Mouse (Mus musculus) right cerebral cortex, postnatal 10 days (tissue): ENCODE results near the gene Il20rb.
A peak's percentile ranks its signal among the peaks of the same experiment; 100 is the strongest.

Experiments
- DNase-seq, 2 experiments: peaks; one replicate each; pipeline ENCODE4 v3.0.0; 2021; ENCODE audit warnings: low spot score in 2 of 2

The Il20rb gene

DNA sequence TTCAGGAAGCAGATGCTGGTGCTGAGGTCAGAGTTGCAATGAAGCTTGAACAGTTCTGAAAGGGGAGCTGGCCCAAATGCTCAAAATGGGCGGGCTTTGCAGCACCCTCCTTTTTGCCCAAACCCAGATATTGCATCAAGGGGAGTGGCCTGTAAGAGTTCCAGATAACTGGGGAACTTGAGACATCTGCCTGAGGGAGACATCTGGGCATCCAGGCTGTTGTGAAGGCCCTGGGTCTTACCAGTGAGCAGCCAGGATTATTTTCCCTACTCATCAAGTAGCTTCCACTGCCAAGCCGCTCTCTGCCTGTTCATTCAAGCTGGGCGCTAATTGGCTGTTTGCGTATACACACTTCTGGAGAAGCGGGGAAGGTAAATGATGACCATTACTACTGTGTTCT is at the start of gene Il20rb:
Gene Il20rb (minus strand): TSS at position 358 of the 400 bp plus-strand sequence.
- DNase-seq: no peak

DNA sequence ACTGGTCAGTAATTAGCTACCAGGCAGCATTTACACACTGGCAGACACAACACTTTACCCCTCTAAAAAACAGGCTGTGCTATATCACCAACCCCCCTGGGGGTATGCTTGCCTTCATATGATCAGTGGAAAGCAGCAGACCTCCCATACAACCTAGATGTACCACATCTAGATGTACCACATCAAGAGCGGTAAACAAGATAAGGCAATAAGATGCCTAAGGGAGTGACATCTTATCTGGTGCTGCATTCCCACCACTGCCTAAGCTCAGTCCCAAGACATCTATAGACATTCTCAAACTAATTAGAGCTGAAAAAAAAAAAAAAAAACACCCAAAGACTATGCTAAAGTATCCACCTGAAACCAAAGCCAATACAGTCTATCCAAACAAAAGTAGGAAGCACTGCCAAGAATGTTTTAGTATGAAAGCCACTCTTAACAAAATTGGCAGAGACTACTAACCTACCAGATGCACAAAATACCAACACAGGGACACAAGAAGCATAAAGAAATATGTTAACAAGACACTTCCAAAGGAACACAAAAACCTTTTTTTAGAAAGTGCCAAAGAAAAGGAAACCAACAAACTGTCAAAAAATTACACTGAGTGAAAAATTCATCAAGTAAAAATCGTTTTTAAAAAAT is 49.2 kb upstream of the Il20rb start:
- DNase-seq: no peak

DNA sequence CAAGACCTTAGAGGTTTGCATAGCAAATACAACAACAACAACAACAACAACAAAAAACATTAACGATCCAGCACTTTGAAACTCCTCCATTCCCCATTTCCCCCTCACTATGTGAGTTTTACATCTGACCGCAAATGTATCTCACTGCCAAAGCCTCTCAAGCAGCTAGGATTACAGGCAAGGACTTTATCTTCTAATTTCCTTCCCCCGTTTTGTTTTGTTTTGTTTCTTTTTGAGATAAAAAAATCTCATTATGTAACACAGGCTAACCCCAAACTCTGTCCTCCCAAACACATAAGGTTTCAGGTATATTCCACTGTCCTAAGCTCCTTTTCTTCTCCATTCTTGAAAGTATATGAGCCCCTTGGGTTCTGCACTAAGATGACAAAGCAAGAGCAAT is 48.1 kb upstream of the Il20rb start:
- DNase-seq: no peak

- DNase-seq: no peak
Observed at GRCm38 (mm10) chr9:100532847-100533505, 46.4 kb upstream of the Il20rb start.

DNA sequence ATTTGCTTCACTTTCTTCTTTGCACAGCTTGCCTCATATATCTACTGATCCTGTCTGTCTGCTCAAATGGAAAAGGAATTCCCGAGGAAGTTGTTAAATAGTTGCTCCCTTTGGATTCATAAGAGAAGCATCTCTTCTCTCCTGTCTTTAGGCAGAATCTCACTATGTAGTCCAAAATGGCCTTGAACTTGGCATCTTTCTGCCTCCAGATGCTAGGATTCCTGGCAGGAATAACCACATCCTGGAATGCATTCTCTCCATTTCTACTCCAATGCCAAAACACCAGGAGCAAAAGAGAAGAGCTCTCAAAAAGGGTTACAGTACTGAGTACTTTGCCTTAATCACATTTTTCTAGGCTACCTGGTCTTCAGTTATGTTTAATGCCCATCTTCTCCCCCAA is 44.7 kb upstream of the Il20rb start:
- DNase-seq: no peak

- no peak for DNase-seq
Observed at GRCm38 (mm10) chr9:100525225-100525624, 38.6 kb upstream of the Il20rb start.

DNA sequence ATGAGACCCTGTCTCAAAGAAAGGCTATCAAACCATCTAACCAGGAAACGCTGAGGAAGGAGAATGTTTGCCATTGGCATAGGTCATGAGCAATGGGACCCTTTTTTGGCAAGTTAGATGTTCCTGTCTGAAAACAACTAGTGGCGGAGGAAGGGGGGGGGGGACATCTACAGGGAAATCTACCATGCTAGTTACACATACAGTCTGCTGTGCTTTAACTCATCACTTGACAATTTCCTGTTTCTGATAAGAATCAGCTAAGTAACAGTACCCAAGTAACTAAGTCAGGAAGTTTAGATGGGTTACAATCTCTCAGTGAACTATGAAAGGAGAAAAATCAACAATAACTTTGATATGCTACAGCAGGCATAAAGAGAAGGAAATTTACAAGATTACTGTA is 35.4 kb upstream of the Il20rb start:
- no peak for DNase-seq

GRCm38 (mm10) chr9:100520586-100520985 is 34.0 kb upstream of the Il20rb start:
- DNase-seq: peak; percentile 33 to 44

- DNase-seq: no peak
Observed at GRCm38 (mm10) chr9:100520012-100520411, 33.4 kb upstream of the Il20rb start.

DNA sequence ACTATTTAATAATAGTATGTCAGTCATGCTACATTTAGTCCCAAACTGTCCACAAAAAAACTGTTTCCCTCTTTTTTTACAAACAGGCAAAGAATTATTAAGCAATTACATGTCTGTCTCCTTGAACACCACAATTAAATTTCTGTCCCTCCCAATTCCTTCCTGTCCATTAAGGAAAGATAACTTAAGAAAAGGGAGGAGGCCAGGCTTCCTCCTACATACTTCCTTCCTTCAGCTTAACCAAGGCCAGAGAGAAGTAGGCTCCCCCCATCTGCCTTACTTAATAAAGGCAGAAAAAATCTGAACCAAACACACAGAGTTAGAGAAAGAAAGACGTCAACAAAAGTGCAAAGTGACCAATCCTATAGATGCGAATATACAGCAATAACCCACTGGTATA is 21.0 kb upstream of the Il20rb start:
- no peak for DNase-seq

- DNase-seq: no peak
Observed at GRCm38 (mm10) chr9:100506652-100507051, 20.1 kb upstream of the Il20rb start.

GRCm38 (mm10) chr9:100505498-100505897 is 18.9 kb upstream of the Il20rb start:
- no peak for DNase-seq

DNA sequence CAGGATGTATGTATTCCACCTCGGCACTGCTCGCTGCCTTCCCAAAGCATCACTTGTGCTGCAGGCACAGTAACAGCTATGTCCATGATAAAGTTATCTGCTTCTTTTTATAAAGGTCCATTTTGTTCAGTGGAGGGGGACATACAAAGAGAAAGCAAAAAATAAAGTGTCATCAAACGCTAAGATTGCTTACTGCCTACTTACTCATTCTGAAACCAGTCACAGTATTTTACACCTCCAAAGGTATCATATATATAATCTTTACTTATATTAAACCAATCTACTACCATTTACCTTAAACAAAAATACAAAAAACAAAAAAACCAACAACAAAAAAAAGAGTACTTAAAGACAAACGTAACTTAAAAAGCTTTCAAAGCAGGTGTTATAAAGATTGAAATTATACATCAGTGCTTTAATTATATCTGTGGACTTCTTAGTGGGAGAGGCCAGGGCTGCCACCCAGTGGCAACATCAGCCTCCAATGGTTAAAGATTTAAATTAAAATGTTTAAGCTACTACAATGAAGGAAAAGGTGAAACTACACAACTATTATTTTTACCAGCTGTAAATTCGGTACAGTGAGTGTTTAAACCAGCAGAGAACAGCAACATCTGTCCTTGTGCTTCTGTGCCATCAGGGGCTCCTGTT is 7.1 kb upstream of the Il20rb start:
- DNase-seq: no peak

GRCm38 (mm10) chr9:100491424-100491823 is 4.8 kb upstream of the Il20rb start:
- DNase-seq: no peak

DNA sequence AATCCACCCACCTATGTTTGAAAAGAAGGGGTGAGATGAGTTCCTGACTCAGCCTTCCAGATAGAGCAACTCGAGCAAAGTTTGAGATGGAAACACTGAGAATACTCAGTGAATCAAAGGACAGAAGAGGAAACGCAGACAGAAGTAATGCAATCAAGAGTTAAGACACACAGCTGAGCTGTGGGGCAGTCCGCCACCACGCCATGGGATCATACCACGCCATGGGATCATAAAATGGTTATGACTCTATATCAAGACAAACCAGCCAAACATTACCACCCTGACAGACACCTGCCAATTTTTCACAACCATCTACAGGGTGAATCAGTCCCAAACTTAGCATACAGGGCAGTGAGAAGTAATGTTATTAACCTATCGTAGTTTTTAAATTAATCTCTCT is 2.4 kb upstream of the Il20rb start:
- no peak for DNase-seq

DNA sequence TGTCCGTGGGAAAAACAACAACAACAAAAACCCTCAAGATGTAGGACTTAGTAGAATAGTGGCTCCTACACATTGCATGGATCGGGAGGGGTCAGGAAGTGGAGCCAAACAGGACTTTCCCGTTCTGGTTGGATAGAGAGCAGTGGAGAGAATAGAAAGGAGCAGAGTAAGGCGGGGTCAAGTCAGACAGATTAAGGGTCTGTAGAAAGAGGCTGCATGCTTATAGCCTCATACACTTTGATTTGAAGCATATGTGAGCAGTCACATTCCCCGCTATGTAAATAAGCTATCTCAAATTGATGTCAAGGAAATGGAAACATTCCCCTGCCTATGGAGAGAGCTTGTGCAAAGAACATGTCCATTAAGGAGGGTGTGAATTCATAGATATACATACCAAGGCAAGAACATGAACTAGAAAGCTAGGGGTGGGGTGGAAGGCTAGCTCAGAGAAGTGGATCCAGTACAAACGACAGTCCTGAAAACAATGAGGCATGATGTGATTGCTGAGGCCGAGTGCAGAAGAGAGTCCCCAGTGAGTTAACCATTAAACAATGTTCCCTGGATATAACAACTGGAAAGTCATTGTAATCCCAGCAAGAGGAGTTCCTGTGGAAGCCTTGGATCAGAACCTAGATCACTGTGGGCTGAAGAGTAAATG is 1.6 kb upstream of the Il20rb start:
- DNase-seq: no peak

DNA sequence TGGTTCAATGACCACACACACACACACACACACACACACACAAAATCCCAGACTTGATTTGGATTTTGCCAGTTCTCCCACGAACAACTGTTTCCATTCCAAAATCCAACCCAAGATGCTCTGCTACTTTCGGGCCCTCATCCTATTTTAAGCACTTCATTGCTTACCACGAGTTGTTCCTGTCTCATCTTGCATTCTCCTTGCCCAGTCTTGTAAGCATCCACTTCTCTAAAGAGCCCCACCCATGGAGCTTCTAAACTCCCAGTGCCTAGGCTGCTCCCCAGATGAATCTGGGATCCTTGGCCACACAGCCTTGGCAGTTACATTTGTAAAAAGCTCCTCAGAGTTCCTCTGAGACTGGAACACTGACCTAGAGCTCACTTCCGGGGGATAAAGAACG is 3.3 kb downstream of the Il20rb start:
- DNase-seq: no peak

- DNase-seq: no peak
Observed at GRCm38 (mm10) chr9:100481626-100482025, 5.0 kb downstream of the Il20rb start.

DNA sequence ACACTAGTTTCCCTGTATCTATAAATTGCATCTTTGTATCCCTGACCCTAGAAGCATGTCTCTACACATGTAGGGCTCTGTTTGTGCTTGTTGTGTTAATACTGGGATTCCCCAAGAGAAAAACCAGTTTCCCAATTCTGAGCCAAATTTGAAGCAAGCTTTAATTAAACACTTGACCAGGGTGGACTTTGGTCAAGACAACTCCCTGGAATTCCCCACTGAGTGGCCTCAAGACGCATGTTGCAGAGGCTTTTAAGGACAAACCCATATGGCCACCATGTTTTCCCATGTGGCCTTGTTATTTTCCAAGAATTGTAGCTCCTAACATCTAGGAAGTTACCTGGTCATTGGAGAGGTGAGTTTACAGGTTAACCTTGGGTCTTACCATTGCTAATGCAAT is 12.5 kb downstream of the Il20rb start:
- DNase-seq: no peak

- no peak for DNase-seq
Observed at GRCm38 (mm10) chr9:100473361-100473760, 13.2 kb downstream of the Il20rb start.

GRCm38 (mm10) chr9:100472931-100473330 is 13.7 kb downstream of the Il20rb start:
- no peak for DNase-seq

DNA sequence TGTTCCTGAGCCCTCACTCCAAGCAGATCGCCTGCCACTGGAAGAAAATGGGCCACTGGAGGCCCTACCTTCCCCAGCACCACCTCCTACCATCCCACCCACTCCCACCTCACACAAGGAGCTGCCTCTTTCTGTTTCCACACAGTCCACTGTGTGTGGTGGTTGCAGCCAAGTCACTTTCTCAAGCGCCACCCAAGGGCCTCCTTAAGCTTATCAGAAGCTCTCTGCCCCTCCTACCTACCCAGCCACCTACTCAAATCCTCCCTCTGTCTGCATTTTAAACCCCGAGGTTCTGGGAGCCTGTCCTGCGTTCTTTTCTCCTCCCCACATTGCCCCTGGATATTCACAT is 15.0 kb downstream of the Il20rb start:
- no peak for DNase-seq
